Mouse (Mus musculus) forebrain, postnatal 0 days (tissue): ENCODE data around the gene Aars. TPM values are rescaled to one million over a fixed set of nuclear protein-coding genes. Genes with fewer than 3 reads are reported as not detected.
"Not testable (repeated sequence)": the region's sequence is repeated elsewhere in the genome, so short reads cannot be mapped to it uniquely, and the experiment has no call there.

Experiments used
- ATAC-seq: fragments of 200-750 bp; cut with Nextera tagmentation; 2 replicates; pipeline ENCODE4 v1.8.0; 2017; ENCODE audit warnings: mild to moderate bottlenecking, moderate library complexity
- DNase-seq: peaks from one replicate; pipeline ENCODE4 v3.0.0-alpha.2; 2015
- H3K27ac ChIP-seq: fragments of 300-500 bp; sonication (generic); 2 replicates; pipeline ENCODE4 v1.5.1; 2014; ENCODE audit warnings: low read depth, mild to moderate bottlenecking, antibody characterized with exemption, low read length, moderate library complexity, mixed read lengths
- H3K27me3 ChIP-seq: fragments of 300-500 bp; sonication (generic); 2 replicates; pipeline ENCODE4 v1.6.1; 2014; ENCODE audit warnings: mild to moderate bottlenecking, low read length, mixed read lengths; ENCODE audit not compliant: insufficient read depth
- H3K36me3 ChIP-seq: fragments of 300-500 bp; sonication (generic); 2 replicates; pipeline ENCODE4 v1.6.1; 2014; ENCODE audit warnings: mild to moderate bottlenecking, moderate library complexity; ENCODE audit not compliant: insufficient read depth
- H3K4me1 ChIP-seq: fragments of 300-500 bp; sonication (generic); 2 replicates; pipeline ENCODE4 v1.6.1; 2014; ENCODE audit warnings: antibody characterized with exemption; ENCODE audit not compliant: insufficient read depth
- H3K4me2 ChIP-seq: fragments of 300-500 bp; sonication (generic); 2 replicates; pipeline ENCODE4 v1.6.1; 2014; ENCODE audit warnings: low read depth, mild to moderate bottlenecking, moderate library complexity
- H3K4me3 ChIP-seq: fragments of 300-500 bp; sonication (generic); 2 replicates; pipeline ENCODE4 v1.5.1; 2014; ENCODE audit warnings: low read depth, low read length, mixed read lengths
- H3K9ac ChIP-seq: fragments of 300-500 bp; sonication (generic); 2 replicates; pipeline ENCODE4 v1.6.1; 2014; ENCODE audit warnings: mild to moderate bottlenecking
- H3K9me3 ChIP-seq: fragments of 300-500 bp; sonication (generic); 2 replicates; pipeline ENCODE4 v1.6.1; 2016; ENCODE audit warnings: low read length
- CTCF ChIP-seq: sonication (generic); IDR thresholded peaks from 2 replicates; pipeline ENCODE4 v1.5.1; 2016; ENCODE audit warnings: antibody characterized with exemption, control low read depth, low read depth
- WGBS: fragments of 180-500 bp; shearing (Covaris S2); extraction: QIAGEN DNeasy Blood & Tissue Kit; methylation state at CpG from one replicate; pipeline ENCODE4 v1.1.7; 2014; 5-methylcytosine and 5-hydroxymethylcytosine counted together
- polyA plus RNA-seq: library from polyadenylated mRNA; unstranded; fragments of >200 nt; fragmentation: Nextera tagmentation; extraction: Ambion mirVana; gene quantifications from 2 replicates; pipeline ENCODE4 v1.2.1, GENCODE M21; 2015
- total RNA-seq: library from RNA; depleted of rRNA; stranded (reverse); fragments of >200 nt; gene quantifications from 2 replicates; pipeline ENCODE4 v1.2.3, GENCODE M21; 2014

Gene Aars
- total and polyA plus RNA-seq, 2 experiments from 2014 or later = 74.5 to 106 TPM

- H3K4me2 ChIP-seq = no peak overlapping the region
- no peaks in the 10 kb centered on the region for H3K9me3 ChIP-seq
- WGBS = 72% methylated on average over 4 of the region's 4 CpGs
- no peak overlapping the region for H3K9ac ChIP-seq
- H3K4me3 ChIP-seq = no peak overlapping the region
- H3K4me1 ChIP-seq = peaks cover 7% of the 10 kb centered on the region; the same call in 1 of the 2 replicates
- no peak for ATAC-seq
- no peaks in the 10 kb centered on the region for H3K36me3 ChIP-seq
- TF ChIP-seq CTCF = no peak
- H3K27ac ChIP-seq = no peak overlapping the region
- H3K27me3 ChIP-seq = no peaks in the 10 kb centered on the region
- DNase-seq = no peak
Observed at GRCm38 (mm10) chr8:111066308-111066707, 33.4 kb downstream of the Aars start.

GRCm38 (mm10) chr8:111067439-111067838, 34.5 kb downstream of the Aars start:
- H3K4me3 ChIP-seq = no peak overlapping the region
- no peaks in the 10 kb centered on the region for H3K9me3 ChIP-seq
- no peak for DNase-seq
- TF ChIP-seq CTCF = no peak
- no peak overlapping the region for H3K4me2 ChIP-seq
- ATAC-seq = no peak
- H3K9ac ChIP-seq = no peak overlapping the region
- no peak overlapping the region for H3K27ac ChIP-seq
- H3K27me3 ChIP-seq = no peaks in the 10 kb centered on the region
- 28% methylated on average over 10 of the region's 10 CpGs for WGBS
- peaks cover 5% of the 10 kb centered on the region; the same call in 1 of the 2 replicates for H3K4me1 ChIP-seq
- no peaks in the 10 kb centered on the region for H3K36me3 ChIP-seq

- WGBS = 92% methylated on average over 9 of the region's 9 CpGs
- not testable (repeated sequence) for H3K27ac ChIP-seq, ATAC-seq, H3K4me1 ChIP-seq, DNase-seq, H3K9me3 ChIP-seq, H3K36me3 ChIP-seq, H3K4me2 ChIP-seq, H3K9ac ChIP-seq, H3K27me3 ChIP-seq, H3K4me3 ChIP-seq
Observed at GRCm38 (mm10) chr8:111068660-111069059, 35.7 kb downstream of the Aars start.

GRCm38 (mm10) chr8:111075926-111076325, 43.0 kb downstream of the Aars start:
- DNase-seq = no peak
- no peak for TF ChIP-seq CTCF
- Histone ChIP-seq H3K27ac (no peak overlapping the region), H3K27me3 (no peaks in the 10 kb centered on the region), H3K4me3 (no peak overlapping the region), H3K4me2 (no peak overlapping the region), H3K9me3 (no peaks in the 10 kb centered on the region), H3K9ac (no peak overlapping the region), H3K36me3 (no peaks in the 10 kb centered on the region), H3K4me1 (no peaks in the 10 kb centered on the region)
- 71% methylated on average over 3 of the region's 3 CpGs for WGBS
- ATAC-seq = no peak

- no peak overlapping the region for H3K27ac ChIP-seq
- 73% methylated on average over 5 of the region's 5 CpGs for WGBS
- no peaks in the 10 kb centered on the region for H3K36me3 ChIP-seq
- ATAC-seq (no peak), DNase-seq (no peak)
- H3K9me3 ChIP-seq = no peaks in the 10 kb centered on the region
- H3K4me1 ChIP-seq = no peaks in the 10 kb centered on the region
- no peak overlapping the region for H3K9ac ChIP-seq
- no peak overlapping the region for H3K4me2 ChIP-seq
- no peak for TF ChIP-seq CTCF
- no peaks in the 10 kb centered on the region for H3K27me3 ChIP-seq
- no peak overlapping the region for H3K4me3 ChIP-seq
Observed at GRCm38 (mm10) chr8:111079461-111079860, 46.5 kb downstream of the Aars start.

GRCm38 (mm10) chr8:111079861-111080271, 46.9 kb downstream of the Aars start:
- H3K36me3 ChIP-seq = no peaks in the 10 kb centered on the region
- ATAC-seq (no peak), DNase-seq (no peak)
- H3K4me1 ChIP-seq = no peaks in the 10 kb centered on the region
- H3K27ac ChIP-seq = no peak overlapping the region
- no peak overlapping the region for H3K4me2 ChIP-seq
- TF ChIP-seq CTCF = peak; percentile 26; the same call in 1 of the 2 replicates
- H3K9me3 ChIP-seq = no peaks in the 10 kb centered on the region
- no peaks in the 10 kb centered on the region for H3K27me3 ChIP-seq
- 51% methylated on average over 6 of the region's 6 CpGs for WGBS
- H3K9ac ChIP-seq = no peak overlapping the region
- H3K4me3 ChIP-seq = no peak overlapping the region

- Histone ChIP-seq H3K4me1 (no peaks in the 10 kb centered on the region), H3K9ac (no peak overlapping the region), H3K4me2 (no peak overlapping the region), H3K9me3 (no peaks in the 10 kb centered on the region), H3K4me3 (no peak overlapping the region), H3K27me3 (no peaks in the 10 kb centered on the region), H3K27ac (no peak overlapping the region), H3K36me3 (no peaks in the 10 kb centered on the region)
- no peak for TF ChIP-seq CTCF
- no peak for ATAC-seq
- 38% methylated on average over 12 of the region's 12 CpGs for WGBS
- no peak for DNase-seq
Observed at GRCm38 (mm10) chr8:111081580-111082258, 48.8 kb downstream of the Aars start.

- DNase-seq, H3K36me3 ChIP-seq, H3K27ac ChIP-seq, H3K9me3 ChIP-seq, H3K4me1 ChIP-seq, H3K4me2 ChIP-seq, H3K27me3 ChIP-seq, ATAC-seq, H3K9ac ChIP-seq, H3K4me3 ChIP-seq: not testable (repeated sequence)
- 88% methylated on average over 5 of the region's 5 CpGs for WGBS
Observed at GRCm38 (mm10) chr8:111083936-111084335, 51.0 kb downstream of the Aars start.
